Mouse (Mus musculus): ENCODE data around the gene Lrr1.

Lrr1 gene

DNA sequence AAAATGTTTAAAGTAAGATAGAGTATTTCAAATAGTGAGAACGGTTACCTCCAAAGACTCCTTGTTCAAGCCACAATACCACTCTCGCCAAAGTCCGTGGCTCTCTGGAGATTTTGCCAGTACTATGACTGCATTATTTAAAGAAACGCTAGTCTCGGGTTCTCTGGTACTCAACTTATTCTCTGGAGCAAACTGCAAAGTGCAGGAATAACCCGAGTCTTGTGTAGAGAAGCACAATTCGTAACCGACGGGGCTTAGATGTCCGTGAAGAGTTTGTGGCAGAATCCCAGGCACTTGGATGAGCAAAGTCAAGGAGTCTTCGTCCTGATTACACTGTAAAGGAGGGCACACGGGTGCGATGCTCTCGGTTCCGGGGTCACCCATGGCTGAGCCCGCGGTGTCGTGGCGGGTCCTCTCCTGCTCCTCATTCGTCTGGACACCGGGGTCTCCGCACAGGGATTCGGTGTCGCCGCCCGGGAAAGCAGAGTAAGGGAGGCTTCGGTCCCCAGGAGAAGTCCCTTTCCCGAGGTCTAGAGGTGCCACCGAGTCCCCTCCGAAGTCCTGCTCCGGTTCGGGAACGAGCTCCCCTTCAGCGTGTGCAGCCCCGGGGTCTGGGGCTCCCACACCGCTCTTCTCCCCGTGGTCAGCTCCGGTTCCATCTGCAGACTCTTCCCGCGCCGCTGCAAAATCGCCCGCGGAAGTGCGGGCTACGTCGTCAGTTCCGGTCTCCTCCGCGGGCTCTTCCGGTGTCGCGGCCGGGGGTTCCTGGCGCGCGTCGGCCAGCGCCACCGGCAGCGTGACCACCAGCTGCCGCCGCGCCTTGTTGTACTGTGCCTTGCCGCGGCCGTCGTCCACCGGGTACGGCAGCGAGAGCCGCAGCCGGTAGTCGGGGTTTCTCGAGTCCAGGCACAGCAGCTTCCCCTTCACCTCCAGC is 28.1 kb downstream of the Lrr1 start, which contains the start of gene Gm49383:
Gene Gm49383 (minus strand): TSS at position 661 of the 934 bp plus-strand sequence.
- in situ Hi-C loops (cut with MboI, MseI), result loop anchor here (25.0 kb wide), 2 partner anchors 1841 to 1941 kb away; partner anchors contain the start of genes 2700049A03Rik and Timm9

DNA sequence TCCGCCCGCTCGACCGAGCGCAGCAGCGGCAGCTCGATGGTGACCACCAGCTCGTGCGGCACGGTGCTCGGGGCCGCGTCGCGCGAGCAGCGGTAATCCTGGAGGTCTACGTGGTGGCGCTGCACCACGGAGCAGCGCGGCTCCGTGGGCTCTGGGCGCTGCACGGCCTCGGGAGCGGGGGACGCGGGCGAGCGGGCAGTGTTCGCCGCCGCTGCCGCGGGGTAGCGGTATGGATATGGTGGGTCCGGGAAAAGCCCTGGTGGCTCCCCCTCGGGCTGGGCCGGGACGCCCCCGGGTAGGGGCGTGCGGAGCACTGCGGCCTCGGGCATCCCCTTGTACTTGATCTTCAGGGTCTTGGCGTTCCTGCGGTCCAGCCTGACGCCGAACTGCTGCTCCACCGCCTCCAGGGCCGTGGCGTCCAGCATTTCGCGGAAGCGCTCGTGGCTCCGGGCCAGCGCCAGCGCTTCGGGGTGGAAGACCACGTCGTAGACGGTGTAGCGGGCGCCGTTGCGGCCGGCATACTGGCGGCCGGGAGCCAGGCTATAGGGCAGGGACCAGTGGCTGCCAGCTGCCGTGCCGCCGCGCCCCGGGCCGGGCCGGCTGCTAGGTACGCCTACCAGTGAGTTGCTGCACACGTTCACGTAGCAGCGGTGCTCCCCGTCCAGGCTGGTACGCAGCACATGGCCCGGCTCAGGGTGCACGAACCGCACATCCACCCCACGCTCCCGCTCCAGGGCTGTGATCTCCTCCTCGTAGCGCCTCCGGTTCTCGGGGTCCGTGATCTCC is 29.0 kb downstream of the Lrr1 start:
- in situ Hi-C loops (cut with MboI, MseI), result loop anchor here (25.0 kb wide), 2 partner anchors 1840 to 1940 kb away; partner anchors contain the start of genes 2700049A03Rik and Timm9

DNA sequence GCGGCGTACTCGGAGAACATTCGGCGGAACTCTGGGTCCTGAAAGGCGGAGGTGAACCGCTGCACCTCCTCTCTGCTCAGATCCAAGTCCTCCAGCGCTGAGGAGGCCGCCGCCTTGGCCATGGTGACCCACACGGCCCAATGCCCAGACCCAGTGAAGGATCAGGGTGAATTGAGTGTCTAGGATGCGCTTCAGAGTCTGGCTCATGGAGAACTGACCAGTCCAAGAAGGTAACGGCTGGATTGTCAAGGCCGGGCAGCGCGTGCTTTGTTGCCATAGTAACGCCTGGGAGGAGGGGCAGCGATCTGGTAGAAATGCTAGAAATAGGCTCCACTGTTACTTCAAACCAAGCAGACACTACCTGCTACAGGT is 29.5 kb downstream of the Lrr1 start, which contains the start of gene Dnaaf2:
Gene Dnaaf2 (minus strand): TSS at position 266 of the 372 bp plus-strand sequence.
- in situ Hi-C loops (cut with MboI, MseI), result loop anchor here (25.0 kb wide), 2 partner anchors 1839 to 1939 kb away; partner anchors contain the start of genes 2700049A03Rik and Timm9

DNA sequence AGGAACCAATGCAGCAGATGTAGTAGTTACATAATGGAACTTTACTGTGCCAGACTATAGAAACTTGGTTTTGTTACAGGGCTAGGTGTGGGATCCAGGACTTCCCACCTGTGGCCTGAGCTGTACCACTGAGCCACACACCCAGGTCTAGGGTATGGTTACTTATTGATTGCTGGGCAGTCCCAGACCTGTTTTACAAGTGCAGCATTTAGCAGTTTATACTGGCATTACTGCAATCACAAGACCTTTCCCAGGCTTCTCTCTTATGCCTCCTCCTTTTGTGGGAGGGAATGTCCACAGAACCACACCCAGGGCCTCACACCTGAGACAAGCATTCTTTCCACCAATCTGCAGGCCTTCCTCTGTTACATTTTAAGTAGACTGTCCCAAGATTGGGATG is 30.4 kb downstream of the Lrr1 start:
- in situ Hi-C loops (cut with MboI, MseI), result loop anchor here (25.0 kb wide), 2 partner anchors 1838 to 1938 kb away; partner anchors contain the start of genes 2700049A03Rik and Timm9

DNA sequence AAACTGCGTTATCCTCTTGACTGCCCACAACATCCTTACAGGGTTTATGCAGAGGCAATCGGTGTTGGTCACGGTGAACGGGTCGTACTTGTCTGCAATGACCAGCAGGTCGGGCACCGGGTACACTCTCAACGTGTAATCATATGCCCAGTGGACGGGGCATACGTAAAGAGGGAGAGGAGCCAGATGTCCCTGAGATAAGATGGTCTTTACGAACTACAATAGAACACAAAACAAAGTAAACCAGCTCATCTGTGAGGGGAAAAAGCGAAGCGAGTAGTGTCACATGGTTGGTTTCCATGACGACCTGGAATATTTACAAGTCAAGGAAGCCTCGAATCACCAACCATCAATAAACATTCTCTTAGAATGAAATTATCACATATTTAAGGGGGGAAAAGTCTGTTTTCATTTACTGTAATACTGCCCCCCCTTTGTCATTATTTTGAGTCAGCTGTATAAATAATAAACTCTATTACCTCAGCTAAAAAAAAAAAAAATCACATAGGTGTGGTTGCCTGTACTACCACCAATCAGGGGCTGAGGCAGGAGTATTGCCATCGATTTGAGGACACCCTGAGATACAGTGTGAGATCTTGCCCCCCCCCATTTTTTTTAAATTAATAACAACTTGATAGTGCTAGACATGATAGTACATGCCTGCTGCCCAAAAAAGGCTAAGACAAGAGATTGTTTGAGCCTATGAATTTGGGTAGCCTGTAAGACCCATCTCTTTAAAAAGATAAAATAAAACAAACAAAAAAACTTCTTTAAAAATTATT is 35.6 kb downstream of the Lrr1 start, which contains the start of gene Gm49384:
Gene Gm49384 (minus strand): TSS at position 216 of the 782 bp plus-strand sequence.
- in situ Hi-C loops (cut with MboI, MseI), result no loop called here

DNA sequence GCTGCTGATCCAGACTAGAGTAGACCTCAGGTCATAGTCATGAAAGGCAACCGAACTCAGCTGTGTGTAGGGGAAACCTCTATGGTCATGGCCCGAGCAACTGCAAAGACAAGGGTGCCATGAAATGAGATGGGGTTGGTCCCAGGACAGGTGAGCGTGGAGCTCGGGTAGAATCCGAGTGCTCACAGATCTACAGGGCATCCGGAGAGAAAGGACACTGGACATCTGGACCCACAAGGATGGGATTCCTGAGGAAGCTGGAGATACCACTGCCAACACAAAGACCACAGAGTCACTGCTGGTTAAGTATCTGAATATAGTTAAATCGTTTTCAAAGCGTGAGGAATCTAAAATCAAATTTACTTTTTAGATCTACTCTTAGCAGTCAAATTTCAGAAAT is 38.8 kb downstream of the Lrr1 start:
- in situ Hi-C loops (cut with MboI, MseI), result loop anchor here (5.0 kb wide), 1 partner anchor 385 kb away; no protein-coding TSS in a partner anchor

DNA sequence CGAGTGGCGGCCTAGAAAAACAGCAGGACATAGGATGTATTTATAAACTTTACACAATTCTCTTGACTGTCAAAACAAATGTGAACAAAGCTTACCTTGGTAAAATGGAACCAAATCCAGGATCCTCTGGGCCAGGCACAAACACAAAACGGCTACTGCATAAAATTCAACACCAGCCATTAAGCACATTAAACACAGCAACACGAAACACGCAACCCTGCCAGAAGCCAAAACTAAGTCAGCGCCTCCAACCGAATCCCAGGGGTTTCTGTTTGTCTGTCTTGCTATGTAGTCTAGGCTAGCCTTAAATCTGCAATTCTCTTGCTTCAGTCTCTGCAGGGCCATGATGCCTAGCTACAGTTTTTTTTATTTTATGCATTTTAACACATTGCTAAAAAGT is 39.3 kb downstream of the Lrr1 start:
- in situ Hi-C loops (cut with MboI, MseI), result loop anchor here (5.0 kb wide), 1 partner anchor 384 kb away; no protein-coding TSS in a partner anchor

DNA sequence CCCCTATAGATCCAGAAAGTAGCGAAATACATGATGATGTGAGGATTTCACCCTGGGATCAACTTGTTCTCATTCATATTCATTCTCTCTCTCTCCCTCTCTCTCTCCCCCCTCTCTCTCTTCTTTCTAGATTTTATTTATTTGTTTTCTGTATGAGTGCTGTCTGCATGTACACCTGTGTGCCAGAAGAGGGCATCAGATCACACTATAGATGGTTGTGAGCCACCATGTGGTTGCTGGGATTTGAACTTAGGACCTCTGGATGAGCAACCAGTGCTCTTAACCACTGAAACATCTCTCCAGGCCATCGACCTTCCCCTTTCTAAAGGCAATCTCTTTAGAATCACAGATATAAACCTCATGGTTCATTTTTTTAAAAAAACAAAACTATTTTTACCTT is 39.9 kb downstream of the Lrr1 start:
- in situ Hi-C loops (cut with MboI, MseI), result loop anchor here (5.0 kb wide), 1 partner anchor 384 kb away; no protein-coding TSS in a partner anchor

DNA sequence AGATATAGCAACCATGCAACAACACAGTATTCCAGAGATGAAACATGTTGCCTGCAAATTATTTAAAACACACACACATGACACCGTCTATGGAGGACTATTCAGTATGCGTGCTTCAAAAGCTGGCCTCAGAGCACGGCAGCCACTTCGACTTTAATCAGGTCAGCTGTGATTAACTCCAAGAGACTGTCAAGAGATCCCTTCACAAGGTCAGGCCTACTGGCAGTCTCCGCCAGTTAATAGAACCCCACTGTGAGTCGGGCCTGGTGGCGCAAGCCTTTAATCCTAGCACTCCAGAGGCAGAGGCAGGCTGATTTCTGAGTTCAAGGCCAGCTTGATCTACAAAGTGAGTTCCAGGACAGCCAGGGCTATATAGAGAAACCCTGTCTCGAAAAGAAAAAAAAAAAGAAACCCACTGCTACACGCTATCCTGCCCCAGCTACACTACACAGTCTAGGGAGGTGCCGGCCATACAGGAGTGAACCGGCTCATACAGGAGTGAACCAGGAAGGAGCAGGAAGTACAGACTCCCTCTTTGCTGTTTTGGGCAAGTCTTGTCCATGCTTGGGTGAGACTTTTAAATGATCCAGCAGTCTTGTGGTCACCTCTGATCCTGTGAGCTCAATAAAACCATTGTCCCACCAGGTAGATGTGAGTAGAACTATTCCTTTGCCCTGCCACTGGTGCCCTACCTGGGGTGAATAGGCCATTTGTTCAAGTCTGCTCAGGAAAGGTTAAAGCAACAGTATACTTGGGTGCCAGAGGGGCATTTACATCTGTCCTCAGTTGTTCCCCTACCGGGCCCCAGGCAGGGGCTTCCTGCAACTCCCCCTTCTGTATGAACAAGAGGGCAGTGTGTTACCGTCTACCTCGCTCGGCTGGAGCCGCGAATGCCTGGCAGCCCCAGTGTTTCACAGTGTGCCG is 41.7 kb downstream of the Lrr1 start:
- in situ Hi-C loops (cut with MboI, MseI), result loop anchor here (10.0 kb wide), 1 partner anchor 94 kb away; no protein-coding TSS in a partner anchor

DNA sequence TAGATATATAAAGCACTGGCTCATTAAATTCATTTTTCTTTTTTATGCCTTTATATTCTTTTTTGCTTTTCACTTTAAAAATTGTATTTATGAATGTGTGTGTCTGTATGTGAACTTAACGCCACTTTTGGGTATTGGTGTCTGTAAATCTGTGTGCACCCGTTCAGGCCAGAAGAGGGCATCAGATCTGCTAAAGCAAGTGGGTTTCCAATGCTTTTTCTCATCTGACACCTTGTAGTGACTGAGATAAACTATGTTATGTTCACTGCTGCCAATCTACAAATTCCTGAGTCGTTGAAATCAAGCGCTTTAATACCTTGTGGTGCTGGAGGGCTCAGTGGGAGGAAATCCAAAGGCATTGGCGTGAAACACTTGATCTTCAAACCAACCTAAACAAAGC is 42.4 kb downstream of the Lrr1 start:
- in situ Hi-C loops (cut with MboI, MseI), result loop anchor here (10.0 kb wide), 1 partner anchor 94 kb away; no protein-coding TSS in a partner anchor

DNA sequence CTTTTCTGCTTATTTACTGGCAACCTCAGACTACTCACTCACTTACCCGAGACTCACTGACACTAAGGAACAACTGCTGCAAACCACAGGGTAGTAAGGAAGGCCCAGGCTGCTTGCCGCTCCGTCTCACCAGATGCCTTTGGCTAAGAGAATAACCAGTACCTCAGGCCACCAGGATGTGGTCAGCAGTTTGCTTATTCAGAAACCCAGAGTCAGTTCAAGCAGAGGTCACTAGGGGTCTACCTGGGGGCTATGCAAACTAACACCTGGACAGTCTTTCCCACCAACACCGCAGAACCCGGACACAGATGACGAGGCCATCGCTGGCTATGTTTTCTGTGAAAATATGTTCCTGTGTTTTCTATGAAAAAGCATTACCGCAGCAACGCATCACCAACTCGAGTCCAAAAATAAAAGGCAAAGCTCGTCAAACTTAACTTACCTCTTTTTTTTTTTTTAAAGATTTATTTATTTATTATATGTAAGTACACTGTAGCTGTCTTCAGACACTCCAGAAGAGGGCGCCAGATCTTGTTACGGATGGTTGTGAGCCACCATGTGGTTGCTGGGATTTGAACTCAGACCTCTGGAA is 44.7 kb downstream of the Lrr1 start:
- in situ Hi-C loops (cut with MboI, MseI), result loop anchor here (10.0 kb wide), 1 partner anchor 92 kb away; no protein-coding TSS in a partner anchor

DNA sequence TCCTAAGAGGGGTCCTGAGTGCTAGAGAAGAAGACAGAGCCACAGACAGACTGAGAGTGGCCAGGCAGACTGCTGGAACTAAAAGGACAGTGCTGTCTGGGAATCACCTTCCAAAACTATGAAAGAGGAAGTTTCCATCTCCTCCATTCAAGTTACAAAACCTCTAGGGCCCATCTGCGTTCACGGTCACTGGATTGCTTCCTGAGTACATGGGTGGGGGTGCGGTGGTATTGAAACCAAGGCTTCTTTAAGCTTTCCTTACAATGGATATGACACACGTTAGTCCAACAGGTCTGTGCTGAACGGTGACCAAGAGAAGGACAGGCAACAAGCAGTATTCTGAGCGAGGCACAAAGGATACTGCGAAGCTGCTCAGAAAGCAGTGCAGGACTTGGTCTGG is 45.8 kb downstream of the Lrr1 start:
- in situ Hi-C loops (cut with MboI, MseI), result loop anchor here (10.0 kb wide), 1 partner anchor 90 kb away; no protein-coding TSS in a partner anchor

DNA sequence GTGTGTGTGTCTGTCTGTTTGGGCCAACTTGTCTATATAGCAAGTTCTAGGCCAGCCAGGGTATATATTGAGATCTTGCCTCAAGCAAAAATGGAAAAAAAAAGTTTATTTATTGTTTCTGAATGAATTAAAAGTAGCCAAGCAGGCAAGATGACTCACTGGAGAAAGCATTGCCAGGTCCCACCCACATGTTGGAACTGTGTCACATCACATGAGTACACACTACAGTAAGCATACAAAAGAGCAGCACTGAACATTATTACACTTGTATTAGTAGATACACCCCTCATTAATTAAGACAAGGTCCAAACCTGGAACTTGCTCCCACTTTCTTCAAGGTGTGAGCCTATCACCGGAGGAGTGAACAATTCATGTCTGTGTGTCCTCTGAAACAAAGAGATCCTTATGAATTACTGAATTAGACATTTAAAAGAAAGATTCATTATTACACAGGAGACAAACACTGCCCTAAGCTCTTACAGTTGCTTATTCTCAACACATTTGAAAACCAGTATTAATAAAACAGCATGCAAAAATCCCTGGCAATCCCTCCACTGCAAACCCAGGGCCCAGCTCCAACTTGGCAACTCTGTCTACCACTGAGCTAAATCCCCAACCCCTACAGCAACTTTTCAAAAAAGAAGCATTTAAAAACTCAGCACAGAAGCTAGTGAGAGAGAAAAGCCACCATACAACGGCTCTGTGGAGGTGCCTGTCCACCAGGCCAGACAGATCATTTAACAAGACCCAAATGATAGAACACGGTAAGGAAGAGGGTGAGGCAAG is 46.6 kb downstream of the Lrr1 start:
- in situ Hi-C loops (cut with MboI, MseI), result loop anchor here (10.0 kb wide), 1 partner anchor 90 kb away; no protein-coding TSS in a partner anchor

DNA sequence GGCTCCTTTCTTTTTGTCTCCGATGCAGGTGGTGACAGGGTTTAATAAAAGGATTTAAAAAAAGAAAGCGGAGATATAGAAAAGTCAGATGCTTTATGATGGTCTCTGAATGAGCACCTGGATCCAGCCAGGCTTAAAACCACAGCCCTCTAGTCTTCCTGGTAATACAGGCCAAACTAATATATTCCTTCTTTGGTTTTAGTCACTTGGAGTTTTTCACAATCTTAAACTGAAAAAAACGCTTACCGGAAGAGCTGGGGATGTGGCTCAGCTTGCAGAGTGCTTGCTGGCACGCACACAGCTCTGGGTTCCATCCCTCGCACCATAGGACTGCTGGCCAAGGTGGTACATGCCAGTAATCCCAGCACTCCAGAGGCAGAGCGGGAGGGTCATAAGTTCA is 48.0 kb downstream of the Lrr1 start:
- in situ Hi-C loops (cut with MboI, MseI), result loop anchor here (10.0 kb wide), 1 partner anchor 88 kb away; no protein-coding TSS in a partner anchor

DNA sequence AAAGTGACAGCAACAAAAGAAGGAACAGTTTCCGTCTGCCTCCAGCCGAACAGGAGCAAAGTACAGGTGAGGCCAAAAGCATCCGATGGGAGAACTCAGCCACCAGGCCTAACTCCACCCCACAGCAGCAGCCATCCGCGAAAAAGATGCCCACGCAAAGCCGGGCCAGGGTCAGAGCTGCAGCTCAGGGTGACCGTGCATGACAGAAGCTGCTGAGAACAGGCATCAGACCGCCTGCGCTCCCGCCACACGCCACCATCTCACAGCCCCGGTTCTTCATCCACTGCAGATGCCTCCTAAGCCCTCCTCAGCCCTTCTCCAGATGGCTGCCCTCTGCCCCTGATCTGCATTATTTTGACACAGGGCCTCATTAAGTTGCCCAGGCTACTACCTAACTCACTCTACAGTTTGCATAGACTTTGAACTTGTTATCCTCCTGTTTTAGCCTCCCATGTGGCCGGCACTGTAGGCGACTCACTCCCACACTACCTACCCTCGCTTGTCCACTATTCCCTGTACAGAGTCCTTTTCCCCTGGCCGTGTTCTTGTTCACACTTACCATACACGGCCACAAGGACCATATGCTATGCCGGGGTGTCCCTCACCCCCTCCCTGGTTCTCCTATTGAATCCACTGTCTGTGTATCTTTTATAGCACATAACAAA is 52.1 kb downstream of the Lrr1 start:
- in situ Hi-C loops (cut with MboI, MseI), result no loop called here

DNA sequence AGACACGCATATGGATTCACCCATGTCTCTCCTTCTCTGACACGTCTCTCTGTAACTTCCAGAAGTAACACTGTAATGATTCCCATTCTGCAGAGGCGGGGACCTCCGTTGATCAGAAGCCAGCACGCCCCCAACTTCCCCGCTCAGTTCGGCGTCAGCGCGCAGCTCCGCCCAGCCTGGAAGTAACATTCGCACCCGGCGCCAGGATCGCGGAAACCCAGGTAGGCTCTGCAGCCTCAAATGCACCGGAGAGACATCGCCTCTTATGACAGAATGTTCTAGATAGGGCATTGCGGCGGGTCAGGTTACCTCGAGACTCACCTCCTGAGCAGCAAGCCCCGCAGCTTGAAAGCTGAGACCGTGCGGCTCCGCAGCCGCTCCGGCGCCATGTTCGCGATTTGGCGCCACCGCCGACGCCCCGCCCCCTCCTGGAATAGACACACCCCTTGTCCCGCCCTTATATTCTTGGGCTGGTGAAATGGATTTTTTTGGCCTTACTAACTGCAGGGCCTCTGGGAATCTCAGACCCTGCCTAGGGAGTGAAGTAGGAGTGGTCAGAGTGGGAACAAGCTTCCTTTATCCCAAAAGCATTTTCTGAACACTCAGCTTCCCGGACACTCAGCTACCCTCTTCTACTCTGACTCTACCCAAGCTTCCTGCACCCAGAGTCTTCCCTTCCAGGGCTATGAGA is 59.3 kb downstream of the Lrr1 start, which contains the start of gene Pole2:
Gene Pole2 (minus strand): TSS at position 420 of the 691 bp plus-strand sequence.
- in situ Hi-C loops (cut with MboI, MseI), result no loop called here

Data from regulatory T cell (primary cell).